Mouse (Mus musculus) liver (tissue): Measurements from ENCODE around the gene Vps53.

Experiments used
- DNase-seq: peaks from one replicate; pipeline ENCODE4 v3.0.0-alpha.2; 2020; ENCODE audit warnings: mixed read lengths

Gene Vps53

DNA sequence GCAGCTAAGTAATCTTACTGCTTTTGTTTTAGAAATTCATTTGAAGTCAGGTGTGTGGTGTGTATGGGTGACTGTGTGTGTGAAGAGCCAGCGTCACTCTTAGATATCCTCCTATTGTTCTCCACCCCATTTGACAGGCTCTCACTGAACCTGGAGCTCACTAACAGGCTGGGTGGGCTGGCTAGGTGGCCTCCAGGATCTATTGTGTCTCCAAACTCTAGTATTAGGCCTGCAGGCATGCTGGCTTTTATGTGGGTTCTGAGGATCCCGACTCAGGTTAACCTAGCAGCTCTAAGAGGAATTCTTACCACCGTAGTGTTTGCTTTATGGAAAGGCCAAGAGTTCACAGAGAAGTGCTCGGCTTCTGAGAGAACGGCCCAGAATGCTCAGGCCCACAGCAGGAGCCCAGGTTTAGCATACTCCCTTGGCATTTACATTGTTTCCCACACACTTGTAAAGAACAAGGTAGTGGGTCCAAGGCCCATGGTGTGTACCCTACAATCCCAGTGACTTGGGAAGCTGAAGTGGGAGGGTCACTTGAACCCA, 128.4 kb downstream of the Vps53 start:
- no peak for DNase-seq

DNA sequence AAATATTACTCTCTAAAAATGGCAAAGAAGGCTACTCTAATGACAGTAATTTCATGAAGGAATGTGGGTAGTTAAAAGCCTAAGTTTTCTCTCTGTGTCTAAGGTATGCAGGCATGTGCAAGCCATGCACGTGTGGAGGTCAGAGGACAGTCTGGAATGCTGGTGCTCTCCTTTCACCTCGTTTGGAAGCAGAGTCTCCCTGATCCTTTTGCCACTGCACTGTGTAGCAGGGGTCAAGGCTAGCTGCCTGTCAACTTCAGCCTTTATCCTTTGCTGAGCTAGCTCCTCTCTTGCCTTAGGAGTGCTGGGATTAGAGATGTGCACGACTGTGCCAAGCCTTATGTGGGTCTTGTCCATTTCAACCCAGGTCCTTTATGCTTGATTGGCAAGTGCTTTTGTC, 128.9 kb downstream of the Vps53 start:
- no peak for DNase-seq

DNA sequence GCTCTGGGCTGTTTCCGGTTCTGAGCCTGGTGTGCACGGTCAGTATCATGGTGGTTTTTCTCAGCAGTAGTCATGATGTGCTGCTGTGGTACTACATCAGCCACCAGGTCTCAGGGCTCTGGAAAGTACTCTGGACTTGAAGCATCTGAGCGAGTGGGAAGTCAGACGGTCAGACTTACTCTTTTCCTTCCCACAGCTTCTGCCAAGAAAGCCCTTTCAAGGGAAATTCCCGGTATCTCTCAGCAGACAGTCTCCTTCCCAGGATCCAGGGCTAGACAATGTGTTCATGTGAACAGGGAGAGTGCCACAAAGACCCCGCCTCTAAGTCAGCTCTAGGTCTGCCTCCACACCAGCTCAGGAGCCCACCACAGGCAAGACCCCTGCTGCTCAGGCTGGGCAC, 134.1 kb downstream of the Vps53 start:
- DNase-seq, result no peak

DNA sequence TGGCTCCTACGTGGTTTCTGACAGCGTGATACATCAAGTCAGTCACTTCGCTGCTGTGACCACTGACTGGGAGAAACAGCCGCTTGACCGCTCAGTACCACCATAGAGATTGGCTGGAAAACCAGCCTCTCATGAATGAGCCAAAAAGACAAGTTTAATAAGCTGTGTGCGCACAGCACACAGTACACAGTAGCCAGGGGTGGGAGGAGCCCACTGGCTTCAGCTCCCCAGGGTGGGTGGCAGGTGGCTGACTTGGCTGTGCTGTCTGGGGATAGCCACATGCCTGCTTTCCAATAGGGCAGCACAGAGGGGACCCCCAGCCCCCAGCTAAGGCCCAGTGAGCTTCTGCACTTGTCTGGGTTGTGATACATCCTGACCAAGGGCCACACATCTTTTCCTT, 135.0 kb downstream of the Vps53 start:
- DNase-seq, result no peak

DNA sequence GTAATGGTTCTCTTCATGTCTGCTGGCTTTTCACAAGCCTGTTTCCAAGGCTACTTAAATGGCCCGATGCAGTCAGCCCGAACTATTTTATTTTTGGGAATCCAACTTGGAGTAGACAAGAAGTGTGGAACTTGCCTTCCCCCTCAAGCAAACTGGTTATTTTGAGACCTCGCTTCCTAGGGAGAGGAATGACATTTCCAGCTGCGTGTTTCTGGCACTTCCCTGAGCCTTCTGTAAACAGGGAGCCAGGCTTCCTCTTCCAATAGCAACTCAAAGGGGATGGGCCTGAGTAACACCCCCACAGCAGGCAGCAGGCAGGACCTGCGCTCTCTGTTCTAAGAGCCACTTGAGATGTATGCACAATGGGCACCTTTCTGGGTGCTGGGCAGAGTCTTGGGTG, 136.6 kb downstream of the Vps53 start:
- DNase-seq, result no peak

DNA sequence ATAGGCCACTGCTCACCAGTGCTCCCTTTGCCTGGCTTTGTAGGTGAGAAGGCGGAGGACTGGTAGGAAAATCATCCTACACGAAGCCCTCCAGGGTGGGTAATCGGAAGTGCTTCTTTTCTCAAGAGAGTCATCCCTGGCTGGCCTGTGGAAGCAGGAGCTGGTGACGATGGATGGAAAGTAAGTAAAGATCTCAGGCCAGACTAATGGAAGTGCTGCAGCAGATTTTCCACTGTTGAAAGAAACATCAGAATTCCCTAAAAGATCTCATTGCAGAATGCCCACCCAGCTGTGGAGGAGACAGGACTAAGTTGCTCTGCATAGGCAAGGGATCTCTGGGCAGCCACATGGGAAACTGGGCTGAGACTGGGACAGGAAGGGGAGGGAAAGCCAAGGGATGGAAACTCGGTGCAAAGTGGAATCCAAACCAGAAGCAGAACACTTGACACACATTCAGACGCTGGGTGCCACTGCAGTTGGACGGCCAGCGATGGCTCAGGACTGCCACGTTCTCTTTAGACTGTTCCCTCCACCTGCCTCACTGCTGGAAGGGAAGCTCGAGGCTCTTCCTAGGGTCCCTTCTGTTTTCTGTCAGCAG, 137.3 kb downstream of the Vps53 start:
- DNase-seq, result no peak

DNA sequence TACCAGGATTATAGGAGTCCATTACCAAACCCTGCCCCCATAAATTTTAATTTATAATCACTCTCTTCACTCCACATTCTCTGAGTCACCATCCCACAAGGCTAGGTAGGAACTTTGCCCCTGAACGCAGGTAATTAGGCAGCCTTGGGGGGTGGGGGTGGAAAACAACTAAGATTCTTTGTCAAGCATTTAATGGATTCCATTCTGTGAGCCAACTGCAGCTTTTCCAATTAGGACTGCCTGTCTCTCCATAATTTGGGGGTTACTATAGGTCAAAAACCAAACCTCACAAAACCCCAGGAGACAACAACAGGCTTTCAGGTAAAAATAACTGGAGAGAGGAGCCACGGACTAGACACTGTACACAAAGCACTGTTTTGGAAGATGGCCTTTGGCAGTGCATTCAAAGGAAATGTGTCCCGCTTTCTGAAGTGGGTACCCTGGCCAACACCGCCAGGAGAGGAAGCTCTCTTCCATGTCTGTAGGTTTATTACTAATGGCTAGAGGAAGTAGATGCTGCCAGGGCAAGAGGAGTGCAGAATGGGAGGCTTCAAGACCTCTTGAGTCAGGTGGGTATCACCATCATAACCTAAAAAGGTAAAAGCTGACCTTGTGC, 138.6 kb downstream of the Vps53 start:
- DNase-seq, result no peak

DNA sequence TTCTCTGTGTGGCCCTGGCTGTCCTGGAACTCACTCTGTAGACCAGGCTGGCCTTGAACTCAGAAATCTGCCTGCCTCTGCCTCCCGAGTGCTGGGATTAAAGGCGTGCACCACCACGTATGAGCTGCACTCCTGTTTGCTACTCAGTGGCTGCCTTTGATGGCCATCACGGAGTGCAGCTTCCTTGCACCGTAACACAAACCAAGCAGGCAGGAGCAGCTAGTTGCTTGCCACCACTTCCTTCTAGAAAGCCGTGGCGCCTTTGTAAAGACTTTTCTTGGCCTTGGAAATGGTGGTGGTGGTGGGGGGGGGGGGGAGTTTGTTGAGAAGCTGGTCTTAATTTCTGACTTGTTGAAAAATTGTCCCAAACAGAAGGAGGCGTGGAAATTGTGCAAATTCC, 139.3 kb downstream of the Vps53 start:
- no peak for DNase-seq

DNA sequence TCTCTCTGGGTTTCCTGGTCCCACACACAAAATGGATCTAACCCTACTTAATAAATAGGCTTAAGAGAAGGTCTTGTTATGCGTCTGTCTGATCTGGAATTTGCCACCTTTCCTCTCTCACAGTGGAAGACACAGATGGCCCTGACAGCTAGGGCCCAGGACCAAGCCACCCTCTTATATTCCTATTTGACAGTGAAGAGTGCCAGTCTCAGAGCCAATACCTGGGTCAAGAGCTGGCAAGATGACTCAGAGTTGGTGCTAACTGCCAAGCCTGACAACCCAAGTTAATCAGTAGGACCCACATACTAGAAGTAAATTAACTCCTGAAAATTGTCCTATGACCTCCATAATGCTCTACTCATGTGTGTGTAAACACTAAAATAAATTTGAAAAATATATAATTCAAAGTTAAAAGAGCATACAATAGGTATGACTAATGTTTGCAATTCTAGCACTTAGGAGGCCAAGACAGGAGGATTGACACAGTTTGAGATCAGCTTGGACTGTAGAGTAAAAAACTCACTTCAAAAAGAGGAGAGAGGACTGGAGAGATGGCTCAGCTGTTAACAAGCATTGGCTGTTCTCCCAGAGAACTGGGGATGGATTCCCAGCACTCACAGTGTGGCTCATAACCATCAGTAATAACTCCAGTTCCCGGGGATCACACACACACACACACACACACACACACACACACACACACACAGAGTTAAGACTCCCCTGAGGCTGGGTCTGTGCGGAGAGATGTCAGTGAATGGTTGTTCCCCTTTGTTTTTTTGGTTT, 140.0 kb downstream of the Vps53 start:
- DNase-seq, result no peak

DNA sequence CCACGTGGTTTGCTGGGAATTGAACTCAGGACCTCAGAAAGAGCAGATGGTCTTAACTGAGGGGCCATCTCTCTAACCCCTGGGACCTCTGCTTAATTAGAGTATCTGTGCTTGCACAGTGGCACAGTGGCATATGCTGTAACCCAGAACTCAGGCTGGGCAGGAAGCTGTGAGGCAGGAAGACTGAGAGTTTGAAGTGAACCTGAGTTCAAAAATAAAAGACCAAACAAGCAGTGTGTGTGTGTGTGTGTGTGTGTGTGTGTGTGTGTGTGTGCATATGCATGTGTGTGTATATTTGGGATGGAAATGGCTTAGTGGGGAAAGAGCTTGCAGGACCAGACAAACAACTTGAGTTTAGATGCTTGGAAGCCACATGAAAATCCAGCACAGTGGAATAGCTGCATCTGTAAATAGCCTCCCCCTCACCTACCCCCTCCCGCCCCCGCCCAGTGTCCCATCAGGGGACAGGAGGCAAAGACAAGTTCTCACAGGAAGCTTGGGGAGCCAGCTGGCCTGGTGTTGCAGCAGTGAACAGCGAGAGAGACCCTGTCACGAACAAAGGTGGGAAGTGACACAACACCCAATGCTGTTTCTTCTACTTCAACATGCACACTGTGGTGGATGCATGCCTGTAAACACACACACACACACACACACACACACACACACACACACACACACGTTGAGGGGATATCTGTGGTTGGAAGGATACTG, 141.7 kb downstream of the Vps53 start:
- no peak for DNase-seq

DNA sequence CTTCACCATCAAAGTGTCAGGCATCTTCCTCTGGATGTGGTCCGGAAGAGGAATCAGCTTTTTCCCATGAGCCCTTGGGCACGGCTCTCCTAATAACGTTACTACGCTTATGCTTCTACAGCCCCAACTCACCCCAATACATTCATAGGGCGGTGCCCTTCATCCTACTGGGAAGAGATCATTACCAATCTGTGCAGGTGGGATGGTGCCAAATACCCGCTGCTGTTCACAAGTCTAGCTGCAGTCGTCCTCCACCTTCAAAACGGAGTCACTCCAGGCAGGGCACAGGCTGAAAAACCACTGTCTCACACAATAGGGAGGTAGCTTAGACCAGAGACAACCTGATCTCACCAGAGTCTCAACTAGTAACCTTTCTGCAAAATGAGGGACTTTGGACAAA, 144.3 kb downstream of the Vps53 start:
- no peak for DNase-seq

DNA sequence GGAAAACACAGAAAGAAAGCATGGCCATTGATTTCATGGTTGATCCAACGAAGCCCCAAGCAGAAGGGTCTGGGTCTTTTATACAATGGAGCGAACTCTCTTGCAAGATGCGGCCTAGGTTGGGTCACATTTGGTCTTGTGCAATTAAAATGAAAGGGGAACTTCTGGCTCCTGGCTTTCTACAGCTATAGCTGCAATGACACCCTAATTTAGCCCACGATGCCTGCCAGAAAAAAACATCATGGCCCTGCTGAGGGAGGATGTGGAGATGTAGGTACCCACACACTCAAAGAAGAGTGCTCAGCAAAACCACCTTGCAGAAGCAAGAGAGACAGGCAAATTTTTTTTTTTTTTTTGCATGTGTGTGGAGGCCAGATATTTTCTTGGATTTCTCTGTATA, 145.6 kb downstream of the Vps53 start:
- no peak for DNase-seq

DNA sequence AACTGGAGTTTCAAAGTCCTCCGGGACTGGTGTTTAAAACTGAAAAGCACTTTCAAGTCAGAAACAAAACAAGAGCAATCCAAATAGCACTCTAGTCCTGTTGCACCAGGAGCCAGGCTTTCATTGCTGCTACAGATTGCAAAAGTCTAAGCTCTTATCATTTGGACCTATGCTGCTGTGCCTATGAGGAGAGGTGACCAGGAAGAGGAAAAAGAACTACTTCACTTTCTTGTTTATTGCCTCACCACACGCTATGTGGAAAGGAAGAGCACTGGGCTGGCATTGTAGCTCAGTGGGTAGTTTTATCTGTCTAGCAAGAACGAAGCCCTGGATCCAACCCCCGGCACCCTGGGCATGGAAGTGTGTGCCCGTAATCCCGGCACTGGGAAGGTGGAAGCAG, 146.1 kb downstream of the Vps53 start:
- DNase-seq, result no peak

DNA sequence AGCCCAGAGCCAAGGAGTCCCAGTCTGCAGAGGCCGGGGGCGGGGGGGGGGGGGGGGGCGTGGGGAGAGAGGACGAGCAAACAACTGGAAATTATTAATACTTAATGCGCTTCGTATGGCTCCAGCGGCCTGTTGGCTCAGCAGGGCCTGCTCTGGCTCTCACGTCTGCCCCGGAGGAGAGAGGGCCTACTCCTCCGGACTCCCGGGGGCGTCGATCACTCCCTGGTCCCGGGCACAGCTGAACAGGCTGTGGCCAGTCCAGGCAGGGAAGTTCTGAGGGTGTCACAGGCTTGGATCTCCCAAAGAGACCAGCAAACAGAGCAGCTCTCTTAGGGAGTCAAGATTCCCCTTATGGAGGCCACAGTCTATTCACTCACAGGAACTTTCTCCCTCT, 151.4 kb downstream of the Vps53 start:
- DNase-seq, result peak; percentile 24

DNA sequence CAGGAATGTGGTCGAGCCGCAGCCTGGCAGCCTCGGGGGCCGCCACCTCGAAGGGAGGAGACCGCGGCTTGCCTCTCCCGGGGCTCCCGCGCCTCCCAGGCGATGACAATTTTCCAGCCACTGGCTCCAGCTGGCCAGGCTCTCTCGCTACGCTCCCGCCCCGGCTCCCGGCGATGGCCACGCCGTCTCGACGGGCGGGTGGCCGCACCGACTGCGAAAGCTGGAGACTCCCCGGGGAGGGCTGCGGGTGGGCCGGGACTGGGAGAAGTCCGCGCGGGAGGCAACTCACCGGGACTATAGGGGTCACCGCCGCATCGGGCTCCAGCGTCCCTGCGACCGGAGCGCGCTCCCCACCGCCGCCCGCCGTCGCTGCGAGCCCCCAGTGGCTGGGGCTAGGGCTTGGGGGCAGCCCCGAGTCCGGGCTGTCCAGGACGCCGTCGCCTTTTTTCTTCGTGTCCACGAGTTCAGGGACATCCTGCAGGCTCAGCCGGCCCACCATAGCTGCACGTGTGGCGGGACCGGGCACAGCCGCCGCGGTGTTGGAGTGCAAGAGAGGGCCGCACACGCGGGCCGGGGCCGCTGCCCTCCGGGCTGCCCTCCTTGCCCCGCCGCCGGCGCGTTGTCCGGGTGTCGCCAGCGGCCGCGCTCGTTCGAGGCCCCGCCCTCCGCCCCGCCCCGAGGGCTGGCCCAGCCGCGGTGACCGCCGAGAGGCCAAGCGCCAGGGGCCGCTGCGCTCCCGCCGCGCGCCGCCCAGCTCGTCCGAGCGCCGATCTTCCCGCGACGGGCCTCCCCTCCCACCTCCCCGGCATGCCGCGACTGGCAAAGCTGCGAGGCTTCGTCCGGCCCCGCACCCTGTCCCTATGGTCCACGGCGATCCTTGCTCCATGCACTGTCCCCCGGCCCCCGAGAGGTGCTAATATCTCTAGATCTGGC, 152.0 kb downstream of the Vps53 start, which contains the start of gene Rflnb:
Gene Rflnb (minus strand): TSS at position 644 of the 933 bp plus-strand sequence.
- peak; percentile 88 for DNase-seq

DNA sequence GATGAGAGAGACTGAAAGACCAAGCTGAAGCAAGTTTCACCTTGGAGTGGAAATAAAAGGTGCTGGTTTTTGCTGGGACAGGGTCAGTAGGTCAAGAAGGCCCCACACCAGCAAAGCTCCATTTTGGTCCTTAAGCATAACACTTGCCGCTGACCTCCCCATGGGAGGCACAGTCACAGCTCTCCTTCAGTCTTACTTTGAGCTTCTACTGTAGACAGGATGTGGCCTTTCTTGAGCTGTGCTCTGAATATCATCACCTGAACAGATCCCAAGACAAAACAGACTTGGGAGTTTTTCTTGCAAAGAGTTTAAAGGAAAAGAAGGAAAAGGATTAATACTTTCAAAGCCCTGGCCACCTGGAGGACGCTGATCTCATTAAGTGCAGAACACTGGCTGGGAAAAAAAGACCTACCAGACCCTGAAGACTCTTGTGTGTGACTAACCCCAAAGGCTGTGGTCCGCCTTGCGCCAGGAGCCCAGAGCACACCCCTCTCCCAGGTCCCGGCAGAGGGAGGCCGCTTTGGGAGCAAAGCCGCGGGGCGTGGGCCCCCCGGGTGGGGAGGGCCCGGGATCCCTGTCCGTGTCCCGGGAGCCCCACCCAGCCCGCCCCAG, 152.8 kb downstream of the Vps53 start:
- DNase-seq, result no peak

DNA sequence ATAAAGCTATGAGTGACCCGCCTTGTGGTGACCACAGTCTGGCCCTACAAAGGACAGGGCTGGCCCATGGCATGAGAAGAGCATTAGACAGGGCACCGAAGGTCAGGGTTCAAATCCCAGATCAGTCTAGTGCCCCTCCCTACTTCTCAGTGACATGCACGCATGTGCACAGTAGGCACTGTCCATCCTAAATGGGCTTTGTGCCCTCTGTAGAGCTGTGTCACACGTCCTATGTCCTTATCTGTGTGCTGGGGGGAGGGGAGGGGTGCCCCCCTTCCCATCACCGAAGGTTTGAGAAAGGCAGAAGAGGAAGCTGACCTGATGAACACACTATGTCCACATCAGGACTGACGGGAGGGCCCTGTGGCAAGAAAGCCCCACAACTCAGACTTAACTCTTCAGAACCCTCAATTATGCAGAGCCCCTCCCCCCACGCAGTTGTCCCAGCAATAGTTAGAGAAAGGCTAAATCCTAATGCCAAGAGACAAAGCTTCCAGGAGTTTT, 154.3 kb downstream of the Vps53 start:
- no peak for DNase-seq

DNA sequence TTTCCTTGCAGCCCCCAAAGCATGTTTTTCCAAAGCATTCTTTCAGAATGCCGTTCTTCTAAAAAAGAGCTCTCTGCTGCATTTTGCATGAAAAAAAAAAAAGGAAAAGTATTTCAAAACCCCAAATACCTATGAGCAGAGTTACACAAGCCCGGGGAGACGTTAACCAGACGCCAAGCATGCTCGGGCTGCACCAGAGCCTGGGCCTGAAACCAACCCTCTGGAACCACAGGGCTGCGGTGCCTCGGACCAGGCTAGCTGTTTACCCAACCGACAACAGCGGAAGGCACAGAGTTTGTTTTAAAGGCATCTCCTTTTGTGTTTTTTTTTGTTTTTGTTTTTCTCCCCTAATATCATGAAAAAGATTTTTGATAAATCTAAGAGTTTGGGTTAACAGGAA, 158.5 kb downstream of the Vps53 start:
- no peak for DNase-seq

DNA sequence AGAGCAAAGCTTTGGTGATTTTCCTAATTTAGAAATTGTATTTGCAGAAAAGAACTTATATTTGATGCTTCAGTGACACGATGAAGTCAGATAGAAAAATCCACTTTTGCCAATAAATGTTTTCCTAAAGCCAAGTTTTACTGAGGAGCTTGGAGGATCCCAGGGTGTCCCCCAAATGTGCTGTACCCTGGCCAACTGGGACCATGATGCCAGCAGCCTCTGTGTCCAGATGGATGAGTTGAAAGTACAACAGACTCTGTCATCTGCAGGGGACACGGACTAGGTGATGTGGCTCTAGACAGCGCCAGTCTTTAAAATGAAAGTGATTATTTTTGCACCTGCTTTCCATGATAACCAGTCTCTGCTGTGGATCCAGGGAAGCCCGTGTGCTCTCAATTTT, 159.6 kb downstream of the Vps53 start:
- no peak for DNase-seq

DNA sequence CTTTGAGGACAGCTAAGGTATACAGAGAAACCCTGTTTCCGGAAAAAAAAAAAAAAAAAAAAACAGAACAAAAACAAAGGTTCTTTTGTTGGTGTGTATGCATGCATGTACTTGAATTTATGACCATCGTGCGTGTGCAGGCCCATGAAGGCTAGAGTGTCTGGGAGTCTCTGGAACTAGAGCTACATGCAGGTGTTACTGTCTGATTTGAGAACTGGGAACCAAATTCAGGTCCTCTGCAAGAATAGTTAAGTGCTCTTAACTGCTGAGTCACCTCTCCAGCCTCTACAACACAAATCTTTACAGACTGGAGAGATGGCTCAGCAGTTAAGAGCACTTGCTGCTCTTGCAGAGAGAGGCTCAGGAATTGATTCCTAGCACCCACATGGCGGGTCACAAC, 163.6 kb downstream of the Vps53 start:
- DNase-seq, result no peak

DNA sequence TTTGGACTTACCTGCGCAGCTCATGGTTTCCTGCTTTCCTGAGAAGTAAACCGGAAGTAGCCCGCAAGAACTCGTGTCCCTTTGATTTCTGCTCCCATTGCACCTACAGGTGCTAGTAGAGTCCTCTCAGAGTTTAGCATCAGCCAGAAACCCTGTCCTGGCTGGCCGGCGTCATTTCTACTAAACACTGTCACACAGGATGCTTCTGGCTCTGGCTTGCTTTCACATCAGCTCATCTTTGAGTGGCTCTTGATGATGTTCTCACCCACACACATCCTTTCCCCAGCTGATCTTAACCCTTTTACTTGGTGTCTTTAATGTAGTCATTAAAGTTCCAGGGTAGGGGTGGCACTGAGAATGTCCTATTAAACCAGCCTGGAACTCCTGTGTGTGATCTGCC, 164.2 kb downstream of the Vps53 start:
- no peak for DNase-seq
